Mouse (Mus musculus): Measurements from ENCODE around the gene Mfsd12.

Mfsd12 gene

DNA sequence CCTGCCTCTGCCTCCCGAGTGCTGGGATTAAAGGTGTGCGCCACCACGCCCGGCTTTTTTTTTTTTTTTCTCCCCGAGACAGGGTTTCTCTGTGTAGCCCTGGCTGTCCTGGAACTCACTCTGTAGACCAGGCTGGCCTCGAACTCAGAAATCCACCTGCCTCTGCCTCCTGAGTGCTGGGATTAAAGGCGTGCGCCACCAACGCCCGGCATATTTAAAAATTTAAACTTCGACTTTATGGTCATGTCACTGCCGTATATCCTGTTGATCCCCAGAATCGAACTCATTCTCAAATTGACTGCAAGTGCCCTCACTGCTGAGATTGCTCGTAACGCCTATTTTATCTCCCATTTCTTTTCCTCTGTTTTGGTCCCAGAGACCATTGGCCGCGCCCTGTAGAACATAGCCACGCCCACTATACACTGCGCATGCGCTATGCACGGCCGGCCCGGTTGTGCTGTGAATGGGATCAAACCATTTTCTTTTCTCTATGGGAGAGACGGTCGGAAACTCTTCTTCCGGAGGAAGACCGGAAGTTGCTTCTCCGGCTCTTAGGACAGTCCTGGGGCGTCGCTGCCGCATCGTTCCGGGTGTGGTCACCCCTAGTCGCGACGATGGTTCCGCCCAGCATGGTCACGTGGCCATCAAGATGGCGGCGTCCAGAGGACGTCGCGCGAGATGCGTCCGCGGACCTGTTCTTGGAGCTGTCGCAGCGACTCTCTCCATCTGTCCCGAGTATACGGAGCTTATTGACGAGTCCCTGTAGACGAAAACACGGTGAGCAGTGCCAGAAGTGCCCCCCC, 26.7 kb downstream of the Mfsd12 start, which contains the start of the genes Dohh and Gm48551:
Dohh (plus strand) TSS at position 627 of the 803 bp plus-strand sequence.
Gm48551 (plus strand) TSS at position 665 of the 803 bp plus-strand sequence.
- DNase-seq, result peak; percentile 100

DNA sequence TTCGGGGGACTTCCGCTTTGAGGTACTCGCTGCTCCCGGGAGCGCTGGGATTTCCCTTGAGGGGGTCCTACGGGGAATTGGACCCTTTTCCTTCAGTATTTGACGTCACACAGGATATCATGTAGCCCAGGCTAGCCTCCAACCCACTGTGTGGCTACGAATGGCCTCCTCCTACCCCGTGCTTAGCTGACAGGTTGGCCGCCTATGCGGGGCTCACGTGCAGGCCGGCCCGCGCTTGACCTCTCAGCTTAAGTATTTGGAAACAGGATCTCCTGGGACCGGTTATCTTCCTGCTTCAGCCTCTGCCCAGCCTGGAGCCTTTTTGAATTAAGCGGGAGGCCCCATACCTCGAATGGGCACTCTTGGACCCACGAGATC, 27.3 kb downstream of the Mfsd12 start:
- no peak for DNase-seq

DNA sequence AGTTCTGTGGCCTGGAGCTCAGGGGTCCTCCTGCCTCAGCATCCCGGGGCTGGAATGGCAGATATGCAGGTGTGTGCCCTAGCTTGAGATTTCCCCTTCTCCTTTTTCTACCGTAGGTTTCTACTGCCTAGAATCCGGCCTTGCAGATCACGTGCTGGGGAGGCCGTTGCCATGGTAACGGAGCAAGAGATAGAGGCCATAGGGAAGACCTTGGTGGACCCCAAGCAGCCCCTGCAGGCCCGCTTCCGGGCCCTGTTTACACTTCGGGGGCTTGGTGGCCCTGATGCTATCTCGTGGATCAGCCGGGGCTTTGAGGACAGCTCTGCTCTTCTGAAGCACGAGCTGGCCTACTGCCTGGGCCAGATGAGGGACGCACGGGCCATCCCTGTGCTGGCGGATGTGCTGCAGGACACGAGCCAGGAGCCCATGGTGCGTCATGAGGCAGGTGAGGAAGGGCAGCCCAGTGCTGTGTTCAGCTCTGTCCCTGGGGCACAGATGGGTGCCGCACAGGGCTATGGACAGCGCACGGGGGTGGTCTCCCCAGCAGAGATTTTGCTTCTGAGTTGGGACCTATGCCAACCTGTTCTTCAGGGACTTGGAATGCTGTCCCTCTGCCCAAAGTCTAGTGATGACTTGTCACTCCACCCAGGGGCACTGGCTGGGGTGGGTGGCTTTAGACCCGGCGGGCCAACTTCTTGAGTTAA, 28.5 kb downstream of the Mfsd12 start:
- DNase-seq, result peak; percentile 94

DNA sequence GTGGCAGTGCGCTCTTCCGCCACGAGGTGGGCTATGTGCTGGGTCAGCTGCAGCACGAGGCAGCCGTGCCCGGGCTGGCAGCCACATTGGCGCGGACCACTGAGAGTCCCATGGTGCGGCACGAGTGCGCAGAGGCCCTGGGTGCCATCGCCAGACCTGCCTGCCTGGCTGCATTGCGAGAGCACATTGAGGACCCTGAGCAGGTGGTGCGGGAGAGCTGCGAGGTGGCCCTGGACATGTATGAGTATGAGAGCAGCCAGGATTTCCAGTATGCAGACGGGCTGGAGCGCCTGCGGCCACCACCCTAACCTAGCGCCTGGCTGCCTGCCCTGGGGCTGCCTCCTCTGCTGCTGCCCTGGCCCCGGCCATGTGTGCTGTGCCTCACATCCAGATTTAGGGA, 30.4 kb downstream of the Mfsd12 start:
- DNase-seq, result no peak

DNA sequence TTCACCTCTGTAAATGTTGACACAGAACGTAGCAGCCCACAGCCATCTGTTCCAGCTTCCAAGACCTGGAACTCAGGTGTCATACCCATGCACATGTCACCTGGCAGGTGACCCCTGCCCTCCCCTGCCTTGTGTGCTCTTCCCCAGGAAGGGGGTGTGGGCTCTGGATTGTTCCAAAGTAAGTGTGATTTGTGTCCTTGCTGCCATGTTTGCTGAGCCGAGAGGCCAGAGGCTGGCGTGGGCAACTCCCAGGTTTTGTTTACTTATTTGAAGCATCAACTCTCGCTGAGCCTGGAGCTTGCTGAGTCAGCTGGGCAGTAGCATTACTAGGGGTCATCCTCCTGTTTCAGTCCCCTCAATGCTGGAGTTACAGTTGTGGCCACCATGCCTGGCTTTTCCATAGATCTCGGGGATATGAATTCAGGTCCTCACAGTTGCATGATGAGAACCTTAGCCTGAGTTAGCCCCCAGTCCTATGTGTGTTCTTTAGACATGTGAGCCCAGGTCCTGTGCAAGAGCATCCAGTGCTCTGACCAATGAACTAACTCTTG, 31.3 kb downstream of the Mfsd12 start, which contains the start of gene Gm48552:
Gm48552 (plus strand) TSS at position 501 of the 551 bp plus-strand sequence.
- DNase-seq, result no peak

DNA sequence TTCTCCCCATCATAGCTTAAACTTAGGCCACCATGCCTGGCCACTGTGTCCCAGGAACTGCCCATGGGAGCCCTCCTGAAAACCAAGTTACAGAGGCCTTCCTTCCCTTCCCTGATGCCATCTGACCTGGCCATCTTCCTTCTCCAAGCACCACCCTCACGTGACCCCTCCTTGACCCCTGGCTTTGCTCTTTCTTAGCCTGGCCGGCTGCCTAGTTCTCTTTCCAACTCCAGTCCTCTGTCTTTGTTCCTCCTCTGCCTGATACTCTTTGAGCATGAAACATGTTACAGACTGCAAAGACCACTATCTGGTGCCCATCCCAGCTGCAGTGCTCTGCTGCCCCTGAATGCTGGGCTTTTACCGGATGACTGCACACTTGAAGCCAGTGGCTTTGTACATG, 32.1 kb downstream of the Mfsd12 start:
- DNase-seq, result peak; percentile 94

DNA sequence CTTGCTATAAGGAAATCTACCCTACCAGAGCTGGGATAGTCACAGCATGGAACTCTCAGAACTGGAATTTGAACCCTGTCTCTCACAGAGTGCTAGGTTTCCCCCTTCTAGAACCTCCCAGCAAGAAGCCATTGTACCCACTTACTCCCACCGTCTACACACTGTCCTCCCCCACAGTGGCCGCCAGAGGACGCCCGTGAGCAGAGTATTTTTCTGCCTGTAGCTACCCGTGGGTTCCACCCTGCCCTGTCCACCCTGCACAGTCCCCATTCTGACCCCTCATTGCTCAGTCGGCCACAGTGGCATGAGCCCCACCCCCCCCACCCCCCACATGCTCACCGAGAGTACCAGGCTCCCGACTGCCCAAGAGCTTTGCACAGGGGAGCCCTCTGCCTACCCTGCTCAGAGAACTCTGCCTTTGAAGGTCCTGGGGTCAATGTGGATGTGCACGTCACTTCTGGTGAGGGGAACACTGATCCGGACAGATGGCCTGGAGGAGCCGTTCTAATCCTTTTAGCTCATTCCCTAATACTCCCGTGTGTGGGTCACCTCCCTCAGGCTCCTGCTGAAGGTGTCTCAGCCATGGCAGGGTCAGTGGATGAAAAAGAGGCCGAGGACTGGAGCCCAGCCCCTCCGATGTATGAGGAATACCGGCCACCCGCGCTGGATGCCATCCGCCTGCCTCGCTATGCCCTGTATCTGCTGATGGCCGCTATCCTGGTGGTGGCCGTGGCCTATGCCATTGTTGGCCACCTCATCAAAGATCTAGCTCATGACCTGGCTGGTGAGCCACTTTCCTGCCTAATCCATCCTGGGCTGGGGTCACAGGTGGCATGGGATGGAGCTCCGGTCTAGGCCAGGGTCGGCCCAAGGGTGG, 32.7 kb downstream of the Mfsd12 start:
- DNase-seq, result peak; percentile 96

DNA sequence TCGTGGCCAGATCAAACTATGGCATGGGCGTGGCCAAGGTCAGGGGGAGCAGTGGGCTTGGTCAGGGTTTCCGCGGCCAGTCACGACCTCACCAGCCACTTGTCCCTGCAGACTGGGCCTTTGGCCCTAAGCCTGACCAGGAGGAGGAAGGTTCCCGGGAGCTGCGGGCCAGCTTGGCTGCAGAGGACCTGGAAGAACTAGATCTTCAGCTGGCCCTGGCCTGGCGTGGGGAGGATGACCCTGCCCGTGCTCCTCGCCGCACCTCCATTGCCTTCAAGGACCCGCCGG, 33.3 kb downstream of the Mfsd12 start:
- DNase-seq, result no peak

DNA sequence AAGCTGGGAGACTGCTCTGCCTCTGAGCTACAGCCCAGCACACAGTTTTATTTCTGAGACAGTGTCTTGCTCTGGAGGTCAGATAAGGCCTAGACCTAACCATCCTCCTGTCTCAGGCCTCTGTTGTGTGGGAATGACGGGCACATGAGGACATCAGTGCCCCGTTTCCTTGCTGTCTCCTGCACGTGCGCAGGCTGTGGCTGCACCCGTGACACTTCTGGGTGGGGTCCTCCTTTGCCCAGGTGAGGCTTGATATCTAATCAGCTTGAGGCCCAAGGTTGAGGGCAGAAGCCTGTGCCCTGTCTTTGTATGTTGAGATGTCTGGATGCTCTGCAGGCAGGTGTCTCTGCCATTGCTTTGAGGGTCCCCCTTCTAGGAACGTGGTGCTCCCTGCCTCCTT, 35.0 kb downstream of the Mfsd12 start:
- DNase-seq, result no peak

DNA sequence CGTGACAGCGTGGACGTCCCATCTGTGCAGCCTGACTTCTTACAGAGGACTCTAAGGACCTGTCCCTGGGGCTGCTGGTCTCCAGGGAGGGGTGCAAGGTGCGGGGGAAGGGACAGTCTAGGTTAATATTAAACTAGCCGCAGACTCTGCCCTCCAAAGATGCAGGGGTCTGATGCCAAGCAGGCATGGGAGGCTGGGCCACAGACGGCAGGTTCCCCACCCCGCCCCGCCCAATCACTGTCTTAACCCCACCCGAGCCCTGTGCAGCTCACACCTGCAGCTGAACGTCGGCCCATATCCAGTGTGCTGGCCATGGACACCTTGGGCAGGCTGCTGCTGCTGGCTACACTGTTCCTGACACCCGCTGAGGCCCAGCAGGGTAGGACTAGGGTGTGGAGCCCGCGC, 35.5 kb downstream of the Mfsd12 start, which contains the start of gene Smim24:
Smim24 (plus strand) TSS at position 271 of the 405 bp plus-strand sequence.
- no peak for DNase-seq

DNA sequence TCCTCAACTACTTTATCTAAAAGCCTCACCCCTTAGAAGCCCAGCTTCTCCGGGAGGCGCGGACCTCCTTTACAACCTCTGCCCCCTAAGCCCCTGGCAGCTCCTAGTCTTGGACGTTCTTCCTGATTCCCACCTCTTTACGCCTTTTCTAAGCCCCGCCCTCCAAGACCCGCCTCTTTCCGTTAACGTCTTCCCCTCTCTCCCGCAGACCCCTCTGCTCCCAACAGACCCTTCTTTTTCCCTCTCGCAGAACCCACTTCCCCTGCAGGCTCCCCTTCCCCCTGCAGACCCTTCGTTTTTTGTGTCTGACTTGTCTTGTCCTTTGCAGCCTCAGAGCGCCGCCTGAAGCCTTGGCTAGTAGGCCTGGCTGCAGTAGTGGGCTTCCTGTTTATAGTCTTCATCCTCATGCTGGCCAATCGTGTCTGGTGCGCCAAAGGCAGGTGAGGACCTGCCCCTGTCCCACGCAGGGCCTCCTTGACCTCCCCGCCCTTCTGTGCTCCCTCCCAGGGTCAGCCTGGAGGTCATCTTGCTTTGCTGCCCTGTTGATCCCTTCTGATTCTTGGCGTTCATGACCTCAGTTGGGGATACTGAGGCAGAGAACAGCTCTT, 36.3 kb downstream of the Mfsd12 start:
- peak; percentile 95 for DNase-seq

DNA sequence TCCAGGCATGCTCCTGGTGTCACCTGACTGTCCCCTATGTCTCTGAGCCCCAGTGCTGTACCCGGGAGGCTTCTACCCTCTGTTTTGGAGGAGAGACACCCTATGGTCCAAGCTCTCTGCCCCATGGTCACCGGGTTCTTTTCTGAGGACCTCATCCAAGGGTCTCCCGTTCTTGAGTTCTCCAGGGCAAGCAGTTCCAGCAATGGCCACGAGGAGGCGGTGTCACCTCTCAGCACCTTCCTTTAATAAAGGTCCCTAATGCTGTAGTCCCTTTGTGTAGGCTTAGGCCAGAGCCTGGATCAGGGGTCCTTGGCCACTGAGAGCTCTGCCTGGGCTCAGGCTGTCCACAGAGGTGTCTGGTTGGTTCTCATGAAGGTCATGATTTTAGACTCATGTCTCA, 37.8 kb downstream of the Mfsd12 start:
- DNase-seq, result peak; percentile 96

DNA sequence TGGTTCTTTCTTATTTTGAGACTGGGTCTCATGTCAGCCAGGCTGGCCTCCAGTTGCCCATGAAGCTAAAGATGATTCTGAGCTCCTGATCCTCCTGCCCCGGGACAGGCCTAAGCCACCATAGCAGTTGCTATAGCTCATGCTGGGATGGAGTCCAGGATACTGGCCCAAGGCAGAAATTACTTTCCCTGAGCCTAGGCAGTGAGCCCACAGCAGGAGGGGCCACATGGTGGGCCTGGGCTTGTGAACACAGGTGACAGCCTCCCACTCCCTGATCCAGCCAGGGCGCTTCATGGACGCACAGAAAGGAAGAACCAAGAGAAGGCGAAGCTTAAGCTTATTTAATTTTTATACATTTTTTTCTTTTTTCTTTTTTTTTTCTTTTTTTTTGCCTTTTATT, 38.6 kb downstream of the Mfsd12 start:
- no peak for DNase-seq

DNA sequence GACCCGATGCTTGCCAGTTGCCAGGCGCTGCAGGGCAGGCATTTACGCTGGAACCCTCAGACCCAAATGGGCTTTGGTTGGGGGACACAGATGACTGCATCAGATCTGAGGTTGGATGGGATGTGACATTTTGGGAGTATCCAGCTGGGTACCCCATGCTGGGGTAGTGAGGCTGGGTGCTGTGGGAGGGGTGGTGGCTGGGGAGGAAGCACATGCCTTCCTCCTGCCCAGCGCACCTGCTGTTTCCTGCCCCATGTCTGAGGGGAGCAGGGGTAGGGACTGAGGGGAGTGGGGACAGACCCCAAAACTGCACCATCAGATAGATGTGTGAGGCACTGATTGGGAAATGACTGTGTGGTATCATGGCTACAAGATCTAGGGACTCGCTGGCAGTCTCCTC, 39.5 kb downstream of the Mfsd12 start:
- no peak for DNase-seq

DNA sequence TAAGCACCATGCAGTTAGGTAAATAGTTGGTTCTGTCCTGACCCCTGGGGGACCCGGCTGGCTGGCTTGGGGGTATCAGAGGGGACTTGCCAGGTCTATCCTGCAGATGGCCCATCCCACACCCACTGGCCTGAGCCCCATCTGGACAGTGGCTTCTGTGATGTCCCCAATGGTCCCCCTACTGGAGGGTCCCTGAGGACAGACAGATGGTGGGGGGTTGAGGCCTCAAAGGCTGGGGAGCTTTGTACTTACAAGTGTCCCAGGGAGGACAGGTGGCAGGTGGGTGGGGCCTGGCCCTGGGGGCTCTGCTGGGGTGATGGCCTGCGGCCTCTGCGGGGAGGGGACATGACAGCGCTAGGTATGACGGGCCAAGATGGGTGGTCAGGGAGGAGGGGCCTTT, 42.0 kb downstream of the Mfsd12 start:
- peak; percentile 95 for DNase-seq

DNA sequence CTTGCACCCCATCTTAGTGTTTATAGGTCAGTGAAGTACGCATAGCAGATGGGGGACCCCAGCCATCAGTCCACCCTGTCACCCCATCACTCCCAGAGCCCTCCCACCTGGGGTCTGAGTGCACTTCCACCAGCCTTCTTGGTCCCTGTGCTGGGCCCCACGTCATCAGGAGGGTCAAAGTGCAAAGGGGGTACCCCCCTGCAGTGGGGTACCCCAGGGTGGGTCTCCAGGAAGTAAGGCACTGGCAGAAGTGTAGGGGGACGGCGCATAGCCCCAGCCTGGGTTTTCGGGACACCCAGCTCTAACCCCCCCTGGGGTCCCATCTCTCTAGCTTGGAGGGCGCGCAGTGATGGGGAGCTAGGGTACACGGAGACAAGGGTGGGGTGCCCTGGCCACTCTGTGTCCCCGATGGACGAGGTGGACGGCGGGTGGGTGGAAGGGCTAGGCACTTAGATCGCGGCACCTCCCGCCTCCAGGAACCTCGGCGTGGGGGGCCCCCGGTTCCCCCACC, 42.6 kb downstream of the Mfsd12 start:
- peak; percentile 93 for DNase-seq

DNA sequence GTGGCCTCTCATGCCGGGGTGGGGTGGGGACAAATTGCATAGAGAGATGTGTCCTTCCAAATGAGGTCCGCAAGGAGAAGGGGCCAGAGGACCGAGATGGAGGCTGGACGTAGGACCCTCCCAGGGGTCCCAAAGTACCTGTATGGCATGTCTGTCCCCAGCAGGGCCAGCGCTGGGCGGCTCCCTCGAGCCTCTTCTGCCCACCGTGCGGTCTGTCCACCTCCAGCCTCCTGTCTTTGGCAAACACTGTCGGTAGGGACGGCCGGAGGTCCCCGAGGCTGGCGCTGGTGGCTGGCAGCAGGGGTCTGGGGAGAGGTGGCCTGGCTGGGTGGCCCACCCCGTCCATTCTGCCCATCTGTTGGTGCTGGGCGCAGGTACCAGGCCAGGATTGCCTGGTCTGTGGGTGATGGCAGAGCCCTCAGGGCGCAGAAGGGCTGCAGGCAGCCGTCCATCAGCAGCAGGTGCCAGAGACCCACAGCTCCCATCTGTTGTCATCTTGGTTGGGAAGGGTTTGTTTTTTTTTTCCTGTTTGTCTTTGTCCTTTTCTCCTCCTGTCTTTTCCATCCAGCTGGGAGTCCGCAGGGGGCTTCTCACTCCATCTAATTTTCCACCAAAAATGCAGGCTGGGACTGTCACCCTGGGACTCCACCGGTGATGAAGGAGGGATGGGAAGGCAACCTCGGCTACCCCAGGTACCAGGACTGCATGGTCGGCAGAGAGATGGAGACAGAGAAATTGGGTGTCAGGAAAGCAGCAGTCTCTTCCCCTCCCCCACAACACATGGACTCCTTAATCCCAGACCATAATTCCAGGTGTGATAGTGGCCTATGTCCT, 43.3 kb downstream of the Mfsd12 start:
- DNase-seq, result peak; percentile 94

DNA sequence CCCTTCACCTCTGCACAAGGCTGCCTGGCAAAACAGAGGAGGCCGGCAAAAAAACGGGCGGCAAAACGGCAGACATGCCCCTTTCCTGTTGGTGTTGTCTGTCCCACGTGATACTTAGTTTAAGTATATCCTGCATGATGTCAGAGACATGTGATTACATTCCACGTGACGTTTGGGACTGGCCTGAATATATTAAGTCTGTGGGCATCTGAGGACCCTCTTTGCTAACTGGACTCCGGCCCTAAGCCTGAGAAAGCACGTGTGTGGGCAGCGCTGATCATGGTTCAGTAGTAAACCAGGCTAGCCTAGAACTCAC, 43.9 kb downstream of the Mfsd12 start:
- no peak for DNase-seq

DNA sequence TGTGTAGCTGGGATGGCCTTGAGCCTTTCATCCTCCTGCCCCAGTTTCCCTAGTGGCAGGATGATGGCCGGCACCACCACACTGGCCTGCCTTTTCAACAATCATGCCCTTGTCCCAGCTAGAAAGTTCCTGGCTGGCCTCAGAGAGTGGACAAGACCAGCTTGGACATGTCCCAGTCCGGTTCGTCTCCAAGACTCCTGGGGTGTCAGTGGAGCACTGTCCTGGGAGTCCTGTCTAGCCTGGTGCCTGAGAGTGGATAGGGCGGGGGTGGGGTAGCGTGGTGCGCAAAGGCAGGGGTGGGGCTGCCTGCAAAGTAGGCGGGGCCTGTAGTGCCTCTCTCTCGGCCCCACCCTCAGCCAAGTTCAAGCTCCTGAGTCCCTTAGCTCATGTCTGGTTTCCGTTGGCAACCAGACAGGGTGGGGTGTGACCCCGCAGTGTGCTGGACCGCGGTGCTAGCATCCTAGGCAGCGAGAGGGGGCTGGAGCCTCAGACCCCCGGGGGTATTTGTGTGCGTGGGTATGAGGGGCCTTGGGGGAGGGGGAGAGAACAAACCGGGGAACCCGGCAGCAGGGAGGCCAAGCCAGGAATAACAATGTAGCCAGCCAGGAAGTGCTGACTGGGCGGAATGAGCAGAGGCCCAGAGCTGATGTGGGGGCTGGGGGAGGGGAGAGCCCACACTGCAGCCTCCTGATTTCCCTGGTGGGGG, 44.4 kb downstream of the Mfsd12 start:
- peak; percentile 99 for DNase-seq

DNA sequence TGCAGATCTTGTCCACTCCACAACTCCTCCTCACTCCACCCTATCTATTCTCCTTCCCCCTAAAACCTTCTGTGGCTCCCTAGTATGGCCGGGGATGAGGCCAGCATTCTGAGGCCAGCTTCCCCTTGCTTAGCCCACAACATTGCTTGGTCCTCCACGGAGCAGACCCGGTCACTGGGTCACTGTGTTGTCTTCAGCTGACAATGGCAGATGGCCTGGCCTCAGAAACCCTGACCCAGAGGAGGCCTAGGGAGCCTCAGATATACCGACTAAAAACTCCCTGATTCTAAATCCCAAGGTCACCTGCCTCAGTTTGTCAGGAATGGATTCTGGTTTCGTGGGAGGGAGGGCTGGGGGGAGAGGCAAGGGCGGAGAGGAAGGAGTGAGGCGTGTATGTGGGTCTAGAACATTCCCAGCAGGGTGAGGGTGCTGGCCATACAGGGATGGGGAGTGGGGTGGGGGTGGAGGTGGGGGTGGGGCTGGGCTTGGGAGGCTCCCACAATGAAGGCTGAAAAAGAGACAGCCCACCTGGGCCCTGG, 45.0 kb downstream of the Mfsd12 start:
- DNase-seq, result peak; percentile 95

DNA sequence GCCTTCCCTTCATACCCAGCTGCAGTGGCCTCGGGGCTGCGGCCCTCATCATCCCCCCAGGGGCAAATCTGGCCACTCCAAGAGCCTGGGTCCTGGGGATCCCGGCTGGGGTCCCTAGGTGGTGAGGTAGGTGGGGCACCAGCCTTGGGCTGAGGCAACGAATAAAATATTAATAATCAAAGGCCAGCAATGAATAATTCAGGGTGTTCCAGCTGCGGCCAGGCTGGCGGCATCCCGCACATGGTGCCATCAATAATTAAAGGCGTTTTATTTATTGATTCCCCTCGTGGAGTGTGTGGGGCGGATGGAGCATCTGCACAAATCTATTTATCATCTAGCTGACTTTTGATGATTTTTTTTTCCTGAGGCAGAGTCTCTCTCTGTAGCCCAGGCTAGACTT, 46.2 kb downstream of the Mfsd12 start:
- no peak for DNase-seq

Data from heart, adult 11 months (tissue).